Mouse (Mus musculus): ENCODE results near the gene Sfxn2. TPM values are rescaled to one million over a fixed set of nuclear protein-coding genes. Genes with fewer than 3 reads are reported as not detected.

Gene Sfxn2
- polyA plus RNA-seq, 2 experiments from 2014 or later, result 6.2 to 13.4 TPM

- no peak for ATAC-seq
Observed at GRCm38 (mm10) chr19:46637598-46637997, 64.4 kb downstream of the Sfxn2 start.

- no peak for ATAC-seq
Observed at GRCm38 (mm10) chr19:46639053-46639452, 65.9 kb downstream of the Sfxn2 start.

GRCm38 (mm10) chr19:46639496-46639895 lies 66.3 kb downstream of the Sfxn2 start:
- ATAC-seq, result no peak

- no peak for ATAC-seq
Observed at GRCm38 (mm10) chr19:46640780-46641179, 67.6 kb downstream of the Sfxn2 start.

- no peak for ATAC-seq
Observed at GRCm38 (mm10) chr19:46641420-46642085, 68.4 kb downstream of the Sfxn2 start.

GRCm38 (mm10) chr19:46642136-46642753 lies 69.1 kb downstream of the Sfxn2 start:
- ATAC-seq, result no peak

GRCm38 (mm10) chr19:46643236-46643635 lies 70.1 kb downstream of the Sfxn2 start:
- ATAC-seq, result no peak

- ATAC-seq, result no peak
Observed at GRCm38 (mm10) chr19:46644343-46644792, 71.2 kb downstream of the Sfxn2 start.

GRCm38 (mm10) chr19:46644793-46645602 lies 71.8 kb downstream of the Sfxn2 start:
- no peak for ATAC-seq

- no peak for ATAC-seq
Observed at GRCm38 (mm10) chr19:46646041-46646481, 72.9 kb downstream of the Sfxn2 start.

GRCm38 (mm10) chr19:46647254-46647653 lies 74.1 kb downstream of the Sfxn2 start:
- no peak for ATAC-seq

Other genes with a start within 250 kb of the Sfxn2 start
- 1 to 10 TPM; 3.8 to 6.5 TPM for gene Psd, start 246.2 kb upstream of the Sfxn2 start, polyA plus RNA-seq (2017; shearing (Covaris generic))
- 1 to 10 TPM; 5.1 TPM for gene Fbxl15, start 245.2 kb upstream of the Sfxn2 start, polyA plus RNA-seq (2017; shearing (Covaris generic))
- 10 to 100 TPM; 56.3 to 62.6 TPM for gene Cuedc2, start 234.7 kb upstream of the Sfxn2 start, polyA plus RNA-seq (2017; shearing (Covaris generic))
- 10 to 100 TPM in 1 of 2 experiments, 1 to 10 TPM in 1; 3.8 to 10.5 TPM for gene Mfsd13a, start 232.2 kb upstream of the Sfxn2 start, polyA plus RNA-seq (2017; shearing (Covaris generic))
- gene 2310034G01Rik, start 223.1 kb upstream of the Sfxn2 start, polyA plus RNA-seq (2017; shearing (Covaris generic)), result under 1 TPM in 1 of 2 experiments, not detected in 1; 0.23 TPM
- 100 to 1,000 TPM in 1 of 2 experiments, 10 to 100 TPM in 1; 92.4 to 111 TPM for gene Actr1a, start 177.6 kb upstream of the Sfxn2 start, polyA plus RNA-seq (2017; shearing (Covaris generic))
- gene Sufu, start 176.5 kb upstream of the Sfxn2 start, polyA plus RNA-seq (2017; shearing (Covaris generic)), result 10 to 100 TPM; 10.2 to 11.6 TPM
- 10 to 100 TPM; 16.3 to 21.5 TPM for gene Trim8, start 71.7 kb upstream of the Sfxn2 start, polyA plus RNA-seq (2017; shearing (Covaris generic))
- 10 to 100 TPM; 29.0 to 34.9 TPM for gene Arl3, start 167 bp upstream of the Sfxn2 start, polyA plus RNA-seq (2017; shearing (Covaris generic))
- gene Wbp1l, start 25.7 kb downstream of the Sfxn2 start, polyA plus RNA-seq (2017; shearing (Covaris generic)), result 10 to 100 TPM; 19.2 to 20.8 TPM
- not detected for gene Cyp17a1, start 99.8 kb downstream of the Sfxn2 start, polyA plus RNA-seq (2017; shearing (Covaris generic))
- 1 to 10 TPM; 6.8 to 7.4 TPM for gene Borcs7, start 116.5 kb downstream of the Sfxn2 start, polyA plus RNA-seq (2017; shearing (Covaris generic))
- 10 to 100 TPM; 15.1 to 15.2 TPM for gene As3mt, start 134.1 kb downstream of the Sfxn2 start, polyA plus RNA-seq (2017; shearing (Covaris generic))
- gene Cnnm2, start 188.2 kb downstream of the Sfxn2 start, polyA plus RNA-seq (2017; shearing (Covaris generic)), result under 1 TPM; 0.42 to 0.61 TPM

Measured in CD4-positive, CD25-positive, alpha-beta regulatory T cell, adult 4 months (primary cell).